Mouse (Mus musculus) gastrocnemius, adult 2 months (tissue): ENCODE results near the gene Il2rb. TPM values are rescaled to one million over a fixed set of nuclear protein-coding genes. Genes with fewer than 3 reads are reported as not detected.

ENCODE experiments used
- DNase-seq: peaks from one replicate; pipeline ENCODE4 v3.0.0; 2022
- H3K27ac ChIP-seq: fragments of 200-600 bp; 2 replicates; pipeline ENCODE4 v1.8.1; 2022; ENCODE audit warnings: mild to moderate bottlenecking
- H3K4me3 ChIP-seq: fragments of 200-600 bp; 2 replicates; pipeline ENCODE4 v1.8.1; 2022; ENCODE audit warnings: mild to moderate bottlenecking, moderate library complexity
- CTCF ChIP-seq: fragments of 200-600 bp; IDR thresholded peaks from 2 replicates; pipeline ENCODE4 v1.8.1; 2022; ENCODE audit warnings: antibody characterized with exemption, mild to moderate bottlenecking, moderate library complexity
- intact Hi-C: fragments of 180-260 bp; cut with DNase I; formaldehyde crosslinking; loops from one replicate; pipeline ENCODE4 v1.15.1; 2025
- total RNA-seq, 2 experiments: library from RNA; stranded (reverse); gene quantifications; 2 replicates each; pipeline ENCODE4 v1.2.3; 2021

Il2rb gene
- total RNA-seq, 2 experiments from 2014 or later: not detected

- DNase-seq: no peak
- Histone ChIP-seq H3K27ac (no peak overlapping the region), H3K4me3 (no peak overlapping the region)
- TF ChIP-seq CTCF: no peak
- intact Hi-C loops: no loop called here
Observed at GRCm38 (mm10) chr15:78470495-78471276, 24.4 kb downstream of the Il2rb start.

- no peak within 1 kb of the TSS for H3K27ac ChIP-seq
- H3K4me3 ChIP-seq: no peak within 1 kb of the TSS
- intact Hi-C loops: no loop called here
- TF ChIP-seq CTCF: no peak
- DNase-seq: no peak
Observed at GRCm38 (mm10) chr15:78468379-78468937, 26.6 kb downstream of the Il2rb start, which contains the start of gene Tmprss6. Gene Tmprss6, minus strand, starts transcription at chr15:78468634.

- no peak for DNase-seq
- H3K4me3 ChIP-seq: no peak overlapping the region
- H3K27ac ChIP-seq: no peak overlapping the region
- intact Hi-C loops: no loop called here
- TF ChIP-seq CTCF: no peak
Observed at GRCm38 (mm10) chr15:78467570-78467969, 27.5 kb downstream of the Il2rb start.

GRCm38 (mm10) chr15:78466809-78467208 is 28.3 kb downstream of the Il2rb start:
- no peak for TF ChIP-seq CTCF
- H3K4me3 ChIP-seq: no peak overlapping the region
- intact Hi-C loops: no loop called here
- no peak for DNase-seq
- no peak overlapping the region for H3K27ac ChIP-seq

- no peak for TF ChIP-seq CTCF
- DNase-seq: no peak
- Histone ChIP-seq H3K4me3 (no peak overlapping the region), H3K27ac (no peak overlapping the region)
- intact Hi-C loops: no loop called here
Observed at GRCm38 (mm10) chr15:78462981-78463380, 32.1 kb downstream of the Il2rb start.

- no peak for TF ChIP-seq CTCF
- no peak overlapping the region for H3K4me3 ChIP-seq
- intact Hi-C loops: no loop called here
- H3K27ac ChIP-seq: 0 out of 2 replicates have a peak overlapping the region, but pooled peaks have one; percentile 24
- no peak for DNase-seq
Observed at GRCm38 (mm10) chr15:78457193-78457592, 37.9 kb downstream of the Il2rb start.

- intact Hi-C loops: no loop called here
- Histone ChIP-seq H3K27ac (peak overlapping the region; percentile 65), H3K4me3 (no peak overlapping the region)
- no peak for TF ChIP-seq CTCF
- peak; percentile 88 for DNase-seq
Observed at GRCm38 (mm10) chr15:78456051-78456450, 39.0 kb downstream of the Il2rb start.

- intact Hi-C loops: no loop called here
- peak overlapping the region; percentile 65 for H3K27ac ChIP-seq
- DNase-seq: no peak
- H3K4me3 ChIP-seq: no peak overlapping the region
- no peak for TF ChIP-seq CTCF
Observed at GRCm38 (mm10) chr15:78455168-78455567, 39.9 kb downstream of the Il2rb start.

GRCm38 (mm10) chr15:78452929-78453328 is 42.1 kb downstream of the Il2rb start:
- TF ChIP-seq CTCF: no peak
- H3K4me3 ChIP-seq: no peak overlapping the region
- intact Hi-C loops: no loop called here

GRCm38 (mm10) chr15:78451201-78451600 is 43.9 kb downstream of the Il2rb start:
- intact Hi-C loops: no loop called here

More at GRCm38 (mm10) chr15:78452929-78453328, 42.1 kb downstream of the Il2rb start:
- no peak overlapping the region for H3K27ac ChIP-seq
- DNase-seq: no peak

GRCm38 (mm10) chr15:78450419-78450768 is 44.7 kb downstream of the Il2rb start:
- H3K4me3 ChIP-seq: no peak overlapping the region
- no peak for TF ChIP-seq CTCF
- intact Hi-C loops: no loop called here
- peak overlapping the region; percentile 59 for H3K27ac ChIP-seq
- no peak for DNase-seq

More at GRCm38 (mm10) chr15:78451201-78451600, 43.9 kb downstream of the Il2rb start:
- Histone ChIP-seq H3K4me3 (no peak overlapping the region), H3K27ac (no peak overlapping the region)
- DNase-seq: no peak
- no peak for TF ChIP-seq CTCF

- peak; percentile 73 for DNase-seq
- intact Hi-C loops: loop anchor here (5.0 kb wide), 1 partner anchor 132 kb away; no protein-coding TSS in a partner anchor
- peak overlapping the region; percentile 87 for H3K27ac ChIP-seq
- TF ChIP-seq CTCF: no peak
- no peak overlapping the region for H3K4me3 ChIP-seq
Observed at GRCm38 (mm10) chr15:78449694-78450418, 45.2 kb downstream of the Il2rb start.

GRCm38 (mm10) chr15:78449131-78449530 is 45.9 kb downstream of the Il2rb start:
- H3K27ac ChIP-seq: peak overlapping the region; percentile 87
- H3K4me3 ChIP-seq: no peak overlapping the region
- TF ChIP-seq CTCF: no peak
- intact Hi-C loops: loop anchor here (5.0 kb wide), 1 partner anchor 133 kb away; no protein-coding TSS in a partner anchor
- DNase-seq: no peak
